Mouse (Mus musculus): Measurements from ENCODE around the gene Spock1. TPM values are rescaled to one million over a fixed set of nuclear protein-coding genes. Genes with fewer than 3 reads are reported as not detected.

The Spock1 gene
- 0.15 TPM for polyA plus RNA-seq (2014; fragmentation: Illumina TruSeq; extraction: RNeasy Lipid Tissue Mini Kit (QIAGEN cat#74804); ENCODE audit: low read depth, low replicate concordance)

GRCm38 (mm10) chr13:57908266-57908582 lies at the start of gene Spock1:
TSS of gene Spock1 (minus strand) at chr13:57908332.

Other genes starting within 250 kb of the Spock1 start
- gene Klhl3, start 205.3 kb upstream of the Spock1 start, polyA plus RNA-seq (2014; fragmentation: Illumina TruSeq; extraction: RNeasy Lipid Tissue Mini Kit (QIAGEN cat#74804); ENCODE audit: low read depth, low replicate concordance), result 3.2 TPM
- 49.5 TPM for gene Hnrnpa0, start 220.2 kb upstream of the Spock1 start, polyA plus RNA-seq (2014; fragmentation: Illumina TruSeq; extraction: RNeasy Lipid Tissue Mini Kit (QIAGEN cat#74804); ENCODE audit: low read depth, low replicate concordance)
- 3.2 TPM for gene Idnk, start 249.3 kb upstream of the Spock1 start, polyA plus RNA-seq (2014; fragmentation: Illumina TruSeq; extraction: RNeasy Lipid Tissue Mini Kit (QIAGEN cat#74804); ENCODE audit: low read depth, low replicate concordance)

Measured in testis, adult 10 weeks (tissue).